Mouse (Mus musculus) c-Kit-positive CD71-negative TER-119-negative erythroid progenitor cells, embryonic 14.5 days (primary cell): ENCODE data around the gene Tmem135.

ENCODE experiments used
- DNase-seq: peaks from one replicate; pipeline ENCODE4 v3.0.0-alpha.2; 2013; ENCODE audit warnings: low read depth

Tmem135 gene

GRCm38 (mm10) chr7:89404081-89404733, at the start of gene Tmem135, which contains the start of gene Fzd4:
Tmem135 (minus strand) TSS chr7:89404222.
Fzd4 (plus strand) TSS chr7:89404355.
- peak; percentile 82 for DNase-seq

- DNase-seq = no peak
Observed at GRCm38 (mm10) chr7:89450312-89450711, 46.3 kb upstream of the Tmem135 start.

GRCm38 (mm10) chr7:89445137-89445536, 41.1 kb upstream of the Tmem135 start:
- no peak for DNase-seq

- DNase-seq = no peak
Observed at GRCm38 (mm10) chr7:89442242-89442641, 38.2 kb upstream of the Tmem135 start.

- DNase-seq = no peak
Observed at GRCm38 (mm10) chr7:89441291-89441690, 37.3 kb upstream of the Tmem135 start.

- peak; percentile 42 for DNase-seq
Observed at GRCm38 (mm10) chr7:89437589-89437988, 33.6 kb upstream of the Tmem135 start.

- DNase-seq = no peak
Observed at GRCm38 (mm10) chr7:89436404-89436803, 32.4 kb upstream of the Tmem135 start.

- no peak for DNase-seq
Observed at GRCm38 (mm10) chr7:89433893-89434616, 30.0 kb upstream of the Tmem135 start.

- no peak for DNase-seq
Observed at GRCm38 (mm10) chr7:89433193-89433892, 29.3 kb upstream of the Tmem135 start.

GRCm38 (mm10) chr7:89431185-89431584, 27.2 kb upstream of the Tmem135 start:
- no peak for DNase-seq

- DNase-seq = no peak
Observed at GRCm38 (mm10) chr7:89429326-89429725, 25.3 kb upstream of the Tmem135 start.

GRCm38 (mm10) chr7:89428804-89429203, 24.8 kb upstream of the Tmem135 start:
- no peak for DNase-seq

GRCm38 (mm10) chr7:89427101-89427500, 23.1 kb upstream of the Tmem135 start:
- no peak for DNase-seq

- DNase-seq = no peak
Observed at GRCm38 (mm10) chr7:89425803-89426725, 22.0 kb upstream of the Tmem135 start.

- no peak for DNase-seq
Observed at GRCm38 (mm10) chr7:89424659-89425058, 20.6 kb upstream of the Tmem135 start.

- no peak for DNase-seq
Observed at GRCm38 (mm10) chr7:89423688-89424255, 19.8 kb upstream of the Tmem135 start.

GRCm38 (mm10) chr7:89423194-89423593, 19.2 kb upstream of the Tmem135 start:
- no peak for DNase-seq

- no peak for DNase-seq
Observed at GRCm38 (mm10) chr7:89422650-89423049, 18.6 kb upstream of the Tmem135 start.

- DNase-seq = no peak
Observed at GRCm38 (mm10) chr7:89421294-89421693, 17.3 kb upstream of the Tmem135 start.

GRCm38 (mm10) chr7:89418917-89419679, 15.1 kb upstream of the Tmem135 start:
- no peak for DNase-seq
